Mouse (Mus musculus) adrenal gland, postnatal 25 days (tissue): ENCODE data around the gene Mcl1. TPM values are rescaled to one million over a fixed set of nuclear protein-coding genes. Genes with fewer than 3 reads are reported as not detected.

Experiments
- DNase-seq: peaks from one replicate; pipeline ENCODE4 v3.0.0; 2021; ENCODE audit warnings: mixed read lengths
- total RNA-seq: library from RNA; stranded (reverse); gene quantifications from 2 replicates; pipeline ENCODE4 v1.2.3, GENCODE M21; 2021

Mcl1 gene
- total RNA-seq, 1 experiment from 2014 or later = 167 TPM

DNA sequence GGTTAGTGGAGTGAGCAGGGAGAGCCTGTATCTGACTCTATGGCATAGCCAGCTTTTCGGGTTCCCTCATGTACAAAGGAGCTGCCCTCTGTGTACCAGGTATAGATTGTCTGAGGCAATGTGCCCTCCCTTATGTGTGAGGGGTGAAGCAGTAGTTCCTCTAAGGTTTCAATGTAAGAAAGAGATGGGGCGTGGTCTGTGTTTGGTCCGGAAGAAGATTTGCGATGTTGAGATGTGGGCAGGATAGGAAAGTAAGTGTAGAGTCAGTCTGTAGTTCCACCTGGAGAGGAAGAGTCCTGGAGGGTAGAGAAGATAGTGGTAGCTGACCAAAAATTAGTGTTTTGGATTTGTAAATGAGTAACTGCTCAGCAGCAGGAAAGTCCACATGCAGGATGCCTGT, 50.5 kb downstream of the Mcl1 start:
- DNase-seq = no peak

- DNase-seq = no peak
Measured at GRCm38 (mm10) chr3:95709967-95710366, 51.4 kb downstream of the Mcl1 start.

Other genes starting within 250 kb of the Mcl1 start
- gene Arnt, start 224.4 kb upstream of the Mcl1 start, total RNA-seq = 68.2 and 87.6 TPM in 2 replicates
- 2.9 and 4.5 TPM in 2 replicates for gene Ctsk, start 159.5 kb upstream of the Mcl1 start, total RNA-seq
- gene Ctss, start 132.0 kb upstream of the Mcl1 start, total RNA-seq = 14.1 and 20.2 TPM in 2 replicates
- not detected in 2 replicates for gene Hormad1, start 99.1 kb upstream of the Mcl1 start, total RNA-seq
- 38.2 and 49.1 TPM in 2 replicates for gene Golph3l, start 69.9 kb upstream of the Mcl1 start, total RNA-seq
- 86.4 and 93.1 TPM in 2 replicates for gene Ensa, start 33.8 kb upstream of the Mcl1 start, total RNA-seq
- gene Adamtsl4, start 29.1 kb downstream of the Mcl1 start, total RNA-seq = 5.6 and 6.1 TPM in 2 replicates
- 306 and 318 TPM in 2 replicates for gene Ecm1, start 80.8 kb downstream of the Mcl1 start, total RNA-seq
- 54.5 and 58.8 TPM in 2 replicates for gene Tars2, start 101.4 kb downstream of the Mcl1 start, total RNA-seq
- 53.4 and 54.9 TPM in 2 replicates for gene Rprd2, start 160.1 kb downstream of the Mcl1 start, total RNA-seq
- gene Prpf3, start 197.1 kb downstream of the Mcl1 start, total RNA-seq = 32.3 and 32.7 TPM in 2 replicates
- gene Mrps21, start 212.7 kb downstream of the Mcl1 start, total RNA-seq = 272 and 279 TPM in 2 replicates
- 7.9 and 8.3 TPM in 2 replicates for gene Ciart, start 223.5 kb downstream of the Mcl1 start, total RNA-seq
- 9.3 and 10.3 TPM in 2 replicates for gene BC028528, start 233.2 kb downstream of the Mcl1 start, total RNA-seq
- 93.3 and 145 TPM in 2 replicates for gene Aph1a, start 235.2 kb downstream of the Mcl1 start, total RNA-seq
- gene Car14, start 245.9 kb downstream of the Mcl1 start, total RNA-seq = 2.7 and 5.7 TPM in 2 replicates